Mouse (Mus musculus): ENCODE results near the gene Gemin5. TPM values are rescaled to one million over a fixed set of nuclear protein-coding genes. Genes with fewer than 3 reads are reported as not detected.

Gemin5 gene
- polyA plus RNA-seq, 1 experiment from 2014 or later: 23.9 TPM

DNA sequence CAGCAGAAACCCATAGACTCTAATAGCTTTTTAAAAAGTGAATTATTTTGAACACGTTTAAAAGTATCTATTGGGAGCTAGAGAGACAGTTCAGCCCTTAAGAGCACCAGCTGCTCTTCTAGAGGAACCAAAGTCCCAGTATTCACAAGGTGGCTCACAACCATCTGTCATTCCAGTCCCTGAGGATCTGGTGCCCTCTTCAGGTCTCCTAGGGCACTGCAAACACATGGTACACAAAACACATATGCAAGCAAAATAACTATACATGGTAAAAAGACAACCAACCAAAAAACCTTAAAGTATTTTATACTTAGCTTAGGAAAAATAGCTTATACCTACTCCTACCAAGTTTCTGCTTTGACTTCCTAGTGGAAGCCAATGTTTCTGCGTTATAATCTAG is 3.3 kb downstream of the Gemin5 start:
- Histone ChIP-seq H3K27ac (replicated peaks) (no peak overlapping the region), H3K36me3 (peaks cover 56% of the 10 kb centered on the region), H3K4me1 (peaks cover 7% of the 10 kb centered on the region), H3K4me2 (replicated peaks) (no peak overlapping the region), H3K27me3 (no peaks in the 10 kb centered on the region), H3K9me3 (0 out of 2 replicates have a peak, but pooled peaks cover 2% of the 10 kb centered on the region), H3K4me3 (no peak overlapping the region), H3K9ac (replicated peaks) (no peak overlapping the region)
- 89% methylated on average over 2 of the region's 2 CpGs for WGBS
- ATAC-seq (ENCODE audit: low FRiP score, low read depth): no peak

- H3K4me3 ChIP-seq: no peak overlapping the region
- H3K4me2 ChIP-seq (replicated peaks): no peak overlapping the region
- peaks cover 75% of the 10 kb centered on the region for H3K36me3 ChIP-seq
- H3K9me3 ChIP-seq: no peaks in the 10 kb centered on the region
- H3K4me1 ChIP-seq: no peaks in the 10 kb centered on the region
- no peak overlapping the region for H3K9ac ChIP-seq (replicated peaks)
- WGBS: 87% methylated on average over 3 of the region's 3 CpGs
- no peaks in the 10 kb centered on the region for H3K27me3 ChIP-seq
- no peak overlapping the region for H3K27ac ChIP-seq (replicated peaks)
- no peak for ATAC-seq (ENCODE audit: low FRiP score, low read depth)
Measured at GRCm38 (mm10) chr11:58156871-58157270, 11.5 kb downstream of the Gemin5 start.

DNA sequence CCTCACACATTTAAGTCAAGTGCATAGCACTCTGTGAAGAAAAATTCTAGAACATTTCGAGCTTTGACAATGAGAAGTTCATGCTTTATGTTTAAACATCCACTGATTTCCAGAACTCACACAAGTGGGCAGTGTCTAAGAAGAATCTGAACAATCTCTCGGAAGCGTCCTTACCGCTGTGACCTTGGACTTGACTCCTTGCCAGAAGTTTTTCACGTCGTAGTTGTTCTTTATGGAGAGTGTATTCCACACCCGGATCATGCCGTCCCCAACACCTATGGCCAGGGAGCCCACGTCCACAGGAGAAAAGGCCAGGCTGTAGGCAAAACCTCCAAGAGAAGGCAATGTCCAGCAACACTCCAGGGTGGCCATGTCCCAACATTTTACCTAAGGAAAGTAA is 12.9 kb downstream of the Gemin5 start:
- peaks cover 73% of the 10 kb centered on the region for H3K36me3 ChIP-seq
- H3K9me3 ChIP-seq: no peaks in the 10 kb centered on the region
- H3K27ac ChIP-seq (replicated peaks): no peak overlapping the region
- H3K4me1 ChIP-seq: no peaks in the 10 kb centered on the region
- H3K4me2 ChIP-seq (replicated peaks): no peak overlapping the region
- 95% methylated on average over 9 of the region's 9 CpGs for WGBS
- H3K9ac ChIP-seq (replicated peaks): no peak overlapping the region
- no peaks in the 10 kb centered on the region for H3K27me3 ChIP-seq
- H3K4me3 ChIP-seq: no peak overlapping the region
- ATAC-seq (ENCODE audit: low FRiP score, low read depth): no peak

DNA sequence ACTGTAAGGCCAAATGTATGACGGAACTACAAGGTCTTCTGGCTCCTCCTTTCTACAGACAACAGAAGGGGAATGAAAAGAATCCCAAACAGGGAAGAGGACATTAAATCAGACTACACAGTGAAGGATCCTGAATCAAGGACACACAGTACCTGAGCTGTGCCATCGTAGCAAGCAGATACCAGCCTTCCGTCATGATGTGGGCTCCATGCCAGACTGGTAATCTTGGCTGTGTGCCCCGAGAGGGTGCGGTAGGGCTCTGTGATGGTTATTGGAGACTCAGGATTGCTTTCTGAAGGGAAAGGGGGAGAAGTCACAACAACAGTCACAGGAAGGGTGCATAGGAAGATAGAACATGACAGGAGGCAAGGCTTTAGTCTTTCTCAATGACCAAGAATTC is 22.1 kb downstream of the Gemin5 start:
- no peaks in the 10 kb centered on the region for H3K9me3 ChIP-seq
- ATAC-seq (ENCODE audit: low FRiP score, low read depth): no peak
- no peaks in the 10 kb centered on the region for H3K4me1 ChIP-seq
- peaks cover 89% of the 10 kb centered on the region for H3K36me3 ChIP-seq
- H3K27me3 ChIP-seq: no peaks in the 10 kb centered on the region
- WGBS: 93% methylated on average over 5 of the region's 5 CpGs
- H3K9ac ChIP-seq (replicated peaks): no peak overlapping the region
- no peak overlapping the region for H3K4me2 ChIP-seq (replicated peaks)
- no peak overlapping the region for H3K27ac ChIP-seq (replicated peaks)
- no peak overlapping the region for H3K4me3 ChIP-seq

DNA sequence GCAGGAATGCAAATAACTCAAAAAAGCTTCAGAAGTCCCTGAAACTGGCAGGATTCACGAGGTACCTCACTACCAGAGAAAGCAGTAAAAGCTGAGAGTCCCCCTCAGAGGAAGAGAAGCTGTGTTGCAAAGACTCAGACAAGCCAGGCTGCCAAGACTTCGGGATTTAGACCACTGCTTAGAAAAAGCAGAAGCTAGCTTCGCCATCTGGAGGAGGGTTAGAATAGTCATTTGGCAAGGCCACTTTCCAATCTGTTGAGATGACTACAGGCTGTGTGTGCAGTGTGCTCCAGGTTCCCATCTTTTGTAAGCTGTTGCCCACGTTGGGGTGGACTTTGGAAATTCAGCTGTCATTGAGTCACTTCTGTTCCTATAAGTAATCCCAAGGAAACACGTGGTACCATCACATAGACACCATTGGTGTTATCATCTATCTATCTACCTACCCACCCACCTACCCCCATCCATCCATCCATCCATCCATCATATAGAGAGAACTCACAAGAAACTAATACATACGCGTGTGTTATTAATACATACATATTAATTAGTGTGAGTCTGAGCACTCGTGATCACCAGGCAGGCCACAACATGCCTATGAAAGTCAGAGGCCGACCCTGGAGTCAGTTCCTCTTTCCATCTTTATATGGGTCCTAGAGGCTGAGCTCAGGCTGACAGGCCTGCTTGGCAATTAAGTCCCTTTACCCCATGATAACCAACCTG is 24.5 kb downstream of the Gemin5 start:
- Histone ChIP-seq H3K4me2 (replicated peaks) (no peak overlapping the region), H3K4me3 (no peak overlapping the region), H3K36me3 (peaks cover 88% of the 10 kb centered on the region), H3K9ac (replicated peaks) (no peak overlapping the region), H3K4me1 (no peaks in the 10 kb centered on the region), H3K27me3 (no peaks in the 10 kb centered on the region), H3K9me3 (no peaks in the 10 kb centered on the region), H3K27ac (replicated peaks) (no peak overlapping the region)
- 88% methylated on average over 9 of the region's 9 CpGs for WGBS
- no peak for ATAC-seq (ENCODE audit: low FRiP score, low read depth)

- no peaks in the 10 kb centered on the region for H3K9me3 ChIP-seq
- ATAC-seq (ENCODE audit: low FRiP score, low read depth): no peak
- WGBS: 86% methylated on average over 3 of the region's 3 CpGs
- H3K36me3 ChIP-seq: peaks cover 82% of the 10 kb centered on the region
- no peaks in the 10 kb centered on the region for H3K27me3 ChIP-seq
- no peak overlapping the region for H3K9ac ChIP-seq (replicated peaks)
- no peak overlapping the region for H3K4me2 ChIP-seq (replicated peaks)
- no peak overlapping the region for H3K4me3 ChIP-seq
- H3K27ac ChIP-seq (replicated peaks): no peak overlapping the region
- no peaks in the 10 kb centered on the region for H3K4me1 ChIP-seq
Measured at GRCm38 (mm10) chr11:58139466-58139865, 28.9 kb downstream of the Gemin5 start.

DNA sequence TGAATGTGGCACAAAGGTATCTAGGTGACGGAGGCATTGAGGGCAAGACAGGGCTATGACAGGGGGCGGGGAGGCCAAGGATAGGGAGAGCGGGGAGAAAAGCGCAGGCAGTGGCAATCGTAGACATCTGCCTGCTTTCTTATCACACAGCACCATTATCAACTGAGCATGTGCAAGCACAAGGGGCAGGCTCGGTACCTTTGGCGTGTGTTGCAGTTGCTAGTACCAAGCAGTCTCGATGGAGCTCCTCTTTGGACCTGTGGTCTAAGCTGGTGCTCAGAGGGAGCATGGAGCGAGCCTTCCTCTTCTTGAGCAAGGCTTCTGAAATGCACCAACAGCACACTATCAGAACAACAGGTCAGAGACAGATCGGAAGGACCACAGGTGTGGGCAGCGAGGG is 29.5 kb downstream of the Gemin5 start:
- Histone ChIP-seq H3K36me3 (peaks cover 80% of the 10 kb centered on the region), H3K9ac (replicated peaks) (no peak overlapping the region), H3K27ac (replicated peaks) (0 out of 2 replicates have a peak overlapping the region, but pooled peaks have one; percentile 20), H3K4me1 (no peaks in the 10 kb centered on the region), H3K4me2 (replicated peaks) (no peak overlapping the region), H3K9me3 (no peaks in the 10 kb centered on the region), H3K27me3 (no peaks in the 10 kb centered on the region), H3K4me3 (no peak overlapping the region)
- no peak for ATAC-seq (ENCODE audit: low FRiP score, low read depth)
- WGBS: 73% methylated on average over 11 of the region's 11 CpGs

- Histone ChIP-seq H3K4me2 (replicated peaks) (no peak overlapping the region), H3K9ac (replicated peaks) (no peak overlapping the region), H3K4me1 (no peaks in the 10 kb centered on the region), H3K27ac (replicated peaks) (no peak overlapping the region), H3K9me3 (no peaks in the 10 kb centered on the region), H3K36me3 (peaks cover 84% of the 10 kb centered on the region), H3K4me3 (no peak overlapping the region), H3K27me3 (no peaks in the 10 kb centered on the region)
- ATAC-seq (ENCODE audit: low FRiP score, low read depth): no peak
- WGBS: 91% methylated on average over 6 of the region's 6 CpGs
Measured at GRCm38 (mm10) chr11:58136677-58137076, 31.7 kb downstream of the Gemin5 start.

GRCm38 (mm10) chr11:58135296-58135695 is 33.0 kb downstream of the Gemin5 start:
- no peaks in the 10 kb centered on the region for H3K9me3 ChIP-seq
- H3K4me3 ChIP-seq: no peak overlapping the region
- peaks cover 84% of the 10 kb centered on the region for H3K36me3 ChIP-seq
- no peaks in the 10 kb centered on the region for H3K4me1 ChIP-seq
- H3K27me3 ChIP-seq: no peaks in the 10 kb centered on the region
- no peak overlapping the region for H3K27ac ChIP-seq (replicated peaks)
- H3K4me2 ChIP-seq (replicated peaks): no peak overlapping the region
- ATAC-seq (ENCODE audit: low FRiP score, low read depth): no peak
- no peak overlapping the region for H3K9ac ChIP-seq (replicated peaks)

- H3K4me1 ChIP-seq: no peaks in the 10 kb centered on the region
- ATAC-seq (ENCODE audit: low FRiP score, low read depth): no peak
- H3K9ac ChIP-seq (replicated peaks): no peak overlapping the region
- H3K4me2 ChIP-seq (replicated peaks): no peak overlapping the region
- no peak overlapping the region for H3K27ac ChIP-seq (replicated peaks)
- H3K9me3 ChIP-seq: no peaks in the 10 kb centered on the region
- H3K36me3 ChIP-seq: peaks cover 84% of the 10 kb centered on the region
- no peak overlapping the region for H3K4me3 ChIP-seq
- no peaks in the 10 kb centered on the region for H3K27me3 ChIP-seq
Measured at GRCm38 (mm10) chr11:58134869-58135268, 33.5 kb downstream of the Gemin5 start.

DNA sequence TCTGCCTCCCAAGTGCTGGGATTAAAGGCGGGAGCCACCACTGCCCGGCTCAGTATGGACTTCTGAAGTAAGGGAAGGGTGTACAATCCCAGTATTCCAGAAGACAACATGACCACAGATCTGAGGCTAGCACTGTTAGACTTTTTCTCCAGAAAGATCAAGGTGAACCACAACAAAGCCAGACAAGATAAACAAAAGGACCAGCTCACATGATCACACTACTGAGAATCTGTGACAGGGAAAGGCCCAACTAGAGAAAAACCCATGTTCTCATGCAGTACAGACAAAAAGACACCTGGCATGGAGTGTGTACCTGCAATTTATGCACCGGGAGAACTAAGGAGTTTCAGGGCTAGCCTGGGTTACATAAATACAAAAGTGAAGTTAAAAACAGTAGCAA is 36.3 kb downstream of the Gemin5 start:
- Histone ChIP-seq H3K27ac (replicated peaks) (no peak overlapping the region), H3K4me3 (no peak overlapping the region), H3K27me3 (no peaks in the 10 kb centered on the region), H3K9me3 (no peaks in the 10 kb centered on the region), H3K4me2 (replicated peaks) (no peak overlapping the region), H3K4me1 (no peaks in the 10 kb centered on the region), H3K36me3 (peaks cover 94% of the 10 kb centered on the region), H3K9ac (replicated peaks) (no peak overlapping the region)
- 100% methylated on average over 3 of the region's 3 CpGs for WGBS
- no peak for ATAC-seq (ENCODE audit: low FRiP score, low read depth)

DNA sequence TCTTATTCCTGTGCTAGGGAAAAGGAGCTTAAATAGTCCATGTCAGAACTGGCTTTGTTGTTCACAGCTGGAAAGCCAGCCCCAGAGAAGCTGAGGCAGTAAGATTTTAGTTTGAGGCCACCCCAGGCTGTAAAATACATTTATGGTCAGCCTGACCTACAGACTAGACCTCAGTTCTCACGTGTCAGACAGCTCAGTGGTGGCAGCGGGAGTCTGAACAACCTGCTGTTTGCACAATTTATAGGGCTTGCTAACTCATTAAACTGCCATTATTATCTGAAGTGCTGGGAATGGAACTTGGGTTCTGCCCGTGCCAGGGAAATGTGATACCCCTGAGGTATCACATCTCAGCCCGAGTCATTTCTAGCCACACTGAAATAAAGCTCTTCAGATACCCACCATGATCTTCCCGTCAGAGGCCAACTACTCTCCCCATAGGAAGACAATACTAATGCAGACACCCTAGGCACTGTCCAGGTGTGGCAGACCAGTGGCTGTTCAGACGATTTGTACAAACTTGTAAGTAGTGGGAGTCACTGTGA is 39.0 kb downstream of the Gemin5 start:
- no peak for ATAC-seq (ENCODE audit: low FRiP score, low read depth)

GRCm38 (mm10) chr11:58127544-58127943 is 40.8 kb downstream of the Gemin5 start:
- Histone ChIP-seq H3K9ac (replicated peaks) (no peak overlapping the region), H3K4me2 (replicated peaks) (no peak overlapping the region), H3K27ac (replicated peaks) (no peak overlapping the region), H3K36me3 (peaks cover 96% of the 10 kb centered on the region), H3K4me3 (no peak overlapping the region), H3K27me3 (no peaks in the 10 kb centered on the region), H3K4me1 (no peaks in the 10 kb centered on the region), H3K9me3 (no peaks in the 10 kb centered on the region)
- ATAC-seq (ENCODE audit: low FRiP score, low read depth): no peak
- WGBS: 92% methylated on average over 2 of the region's 2 CpGs

More for the DNA sequence above, 39.0 kb downstream of the Gemin5 start:
- no peaks in the 10 kb centered on the region for H3K9me3 ChIP-seq
- WGBS: 89% methylated on average over 6 of the region's 6 CpGs
- H3K4me1 ChIP-seq: no peaks in the 10 kb centered on the region
- no peak overlapping the region for H3K4me2 ChIP-seq (replicated peaks)
- H3K27ac ChIP-seq (replicated peaks): no peak overlapping the region
- H3K27me3 ChIP-seq: no peaks in the 10 kb centered on the region
- no peak overlapping the region for H3K9ac ChIP-seq (replicated peaks)
- no peak overlapping the region for H3K4me3 ChIP-seq
- peaks cover 91% of the 10 kb centered on the region for H3K36me3 ChIP-seq
